Mouse (Mus musculus) lung, embryonic 15.5 days (tissue): ENCODE measurements at regions not wholly inside any gene's neighbourhood (a gene's known extent, or its start where the extent isn't known, plus 50 kb on each side); places are given as distances from the start of the nearest gene placed in this dataset.

Source experiments
- ATAC-seq: fragments of 200-750 bp; cut with Nextera tagmentation; 2 replicates; pipeline ENCODE4 v1.8.0; 2017; ENCODE audit warnings: moderate number of reproducible peaks, borderline replicate concordance; ENCODE audit not compliant: low FRiP score, low TSS enrichment; ENCODE audit errors: extremely low read depth
- H3K27ac ChIP-seq: fragments of 300-500 bp; sonication (generic); 2 replicates; pipeline ENCODE4 v1.5.1; 2015; ENCODE audit warnings: moderate library complexity, mild to moderate bottlenecking, inconsistent platforms
- H3K27me3 ChIP-seq: fragments of 300-500 bp; sonication (generic); 2 replicates; pipeline ENCODE4 v1.6.1; 2015; ENCODE audit warnings: inconsistent platforms
- H3K36me3 ChIP-seq: fragments of 300-500 bp; sonication (generic); 2 replicates; pipeline ENCODE4 v1.6.1; 2015; ENCODE audit warnings: inconsistent platforms
- H3K4me1 ChIP-seq: fragments of 300-500 bp; sonication (generic); 2 replicates; pipeline ENCODE4 v1.6.1; 2015; ENCODE audit warnings: inconsistent platforms
- H3K4me2 ChIP-seq: fragments of 300-500 bp; sonication (generic); 2 replicates; pipeline ENCODE4 v1.6.1; 2015; ENCODE audit warnings: inconsistent platforms, mild to moderate bottlenecking, moderate library complexity
- H3K4me3 ChIP-seq: fragments of 300-500 bp; sonication (generic); 2 replicates; pipeline ENCODE4 v1.5.1; 2015; ENCODE audit warnings: mild to moderate bottlenecking, inconsistent platforms
- H3K9ac ChIP-seq: fragments of 300-500 bp; sonication (generic); 2 replicates; pipeline ENCODE4 v1.6.1; 2015; ENCODE audit warnings: inconsistent platforms
- H3K9me3 ChIP-seq: fragments of 300-500 bp; sonication (generic); 2 replicates; pipeline ENCODE4 v1.6.1; 2016; ENCODE audit warnings: inconsistent platforms
- WGBS: fragments of 180-500 bp; shearing (Covaris S2); methylation state at CpG from one replicate; pipeline ENCODE4 v1.1.7; 2015; 5-methylcytosine and 5-hydroxymethylcytosine counted together

DNA sequence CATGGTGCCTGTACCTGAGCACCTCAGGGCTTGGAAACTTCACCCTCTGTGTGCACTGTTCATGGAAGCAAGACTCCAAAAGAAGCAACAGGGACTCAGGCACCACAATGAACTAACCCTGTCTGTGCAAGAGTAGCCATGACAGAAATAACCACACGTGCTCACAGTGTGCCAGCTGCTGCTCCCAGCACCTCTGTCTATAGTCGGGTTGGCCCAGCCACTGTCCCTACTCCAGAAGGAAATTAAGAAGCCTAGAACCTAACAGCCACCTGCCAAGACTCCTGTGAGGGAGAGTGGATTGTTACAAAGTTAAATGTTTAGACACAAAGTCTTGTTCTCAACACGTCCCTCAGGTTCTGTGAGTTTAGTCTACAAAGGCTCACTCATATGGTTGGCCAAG, 102.7 kb upstream of the Tmem189 start:
- H3K9ac ChIP-seq: no peak overlapping the region
- no peak overlapping the region for H3K4me2 ChIP-seq
- no peaks in the 10 kb centered on the region for H3K9me3 ChIP-seq
- H3K27me3 ChIP-seq: no peaks in the 10 kb centered on the region
- H3K4me1 ChIP-seq: 0 out of 2 replicates have a peak, but pooled peaks cover 10% of the 10 kb centered on the region
- no peak for ATAC-seq
- no peak overlapping the region for H3K27ac ChIP-seq
- 39% methylated on average over 3 of the region's 3 CpGs for WGBS
- H3K36me3 ChIP-seq: no peaks in the 10 kb centered on the region
- no peak overlapping the region for H3K4me3 ChIP-seq

GRCm38 (mm10) chr2:167789471-167789923, 99.9 kb upstream of the Tmem189 start:
- H3K27ac ChIP-seq: 0 out of 2 replicates have a peak overlapping the region, but pooled peaks have one; percentile 6

GRCm38 (mm10) chr2:167786951-167787350, 97.3 kb upstream of the Tmem189 start:
- Histone ChIP-seq H3K9ac (no peak overlapping the region), H3K27ac (no peak overlapping the region), H3K4me3 (no peak overlapping the region), H3K36me3 (no peaks in the 10 kb centered on the region), H3K27me3 (no peaks in the 10 kb centered on the region), H3K4me2 (no peak overlapping the region), H3K9me3 (no peaks in the 10 kb centered on the region), H3K4me1 (peaks cover 33% of the 10 kb centered on the region)
- 72% methylated on average over 3 of the region's 5 CpGs for WGBS
- no peak for ATAC-seq

More at GRCm38 (mm10) chr2:167789471-167789923, 99.9 kb upstream of the Tmem189 start:
- Histone ChIP-seq H3K4me2 (no peak overlapping the region), H3K4me3 (no peak overlapping the region), H3K4me1 (0 out of 2 replicates have a peak, but pooled peaks cover 14% of the 10 kb centered on the region), H3K27me3 (no peaks in the 10 kb centered on the region), H3K9me3 (no peaks in the 10 kb centered on the region), H3K36me3 (no peaks in the 10 kb centered on the region), H3K9ac (no peak overlapping the region)
- 0 out of 2 replicates have a peak, but pooled peaks have one; percentile 30 for ATAC-seq
- WGBS: 60% methylated on average over 11 of the region's 11 CpGs

DNA sequence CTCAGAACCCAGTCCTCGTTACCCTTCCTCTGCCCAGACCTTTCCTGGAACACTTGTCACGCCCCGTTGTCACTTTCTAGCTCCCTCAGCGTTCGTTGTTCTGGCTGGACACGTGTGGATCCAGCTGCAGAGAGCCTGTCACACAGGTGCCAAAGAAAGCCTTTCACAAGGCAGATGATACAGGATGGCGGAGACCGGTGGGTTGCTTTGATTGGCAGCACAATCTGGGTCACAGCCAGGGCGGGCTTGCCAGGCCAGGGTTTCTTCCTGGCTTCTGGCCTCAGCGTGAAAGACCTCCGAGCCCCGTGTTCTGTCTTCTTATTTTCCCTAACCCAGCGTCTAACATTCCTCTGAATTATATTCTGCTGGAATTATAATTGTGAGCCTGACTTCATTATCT, 94.7 kb upstream of the Tmem189 start:
- H3K36me3 ChIP-seq: no peaks in the 10 kb centered on the region
- H3K9me3 ChIP-seq: no peaks in the 10 kb centered on the region
- H3K9ac ChIP-seq: no peak overlapping the region
- WGBS: 77% methylated on average over 13 of the region's 13 CpGs
- H3K4me2 ChIP-seq: no peak overlapping the region
- ATAC-seq: no peak
- H3K4me1 ChIP-seq: peaks cover 53% of the 10 kb centered on the region
- H3K27ac ChIP-seq: no peak overlapping the region
- H3K27me3 ChIP-seq: no peaks in the 10 kb centered on the region
- no peak overlapping the region for H3K4me3 ChIP-seq

DNA sequence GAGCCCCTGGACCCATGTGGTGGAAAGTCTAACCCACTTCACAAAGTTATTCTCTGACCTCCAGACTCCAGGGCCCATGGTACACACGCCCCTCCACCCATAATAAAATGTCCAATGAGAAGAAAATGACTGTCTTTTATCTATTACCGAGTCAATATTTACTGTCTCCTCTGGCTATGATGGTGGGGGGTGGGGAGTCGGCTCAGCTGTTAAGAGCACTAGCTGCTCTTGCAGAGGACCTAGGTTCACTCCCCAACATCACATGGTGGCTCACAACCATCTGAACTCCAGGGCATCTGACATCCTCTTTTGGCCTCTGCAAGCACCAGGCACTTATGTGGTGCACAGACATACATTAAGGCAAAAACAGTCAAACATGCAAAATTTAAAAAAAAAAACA, 93.8 kb upstream of the Tmem189 start:
- no peaks in the 10 kb centered on the region for H3K9me3 ChIP-seq
- H3K27me3 ChIP-seq: no peaks in the 10 kb centered on the region
- H3K4me2 ChIP-seq: no peak overlapping the region
- no peak overlapping the region for H3K4me3 ChIP-seq
- peaks cover 60% of the 10 kb centered on the region for H3K4me1 ChIP-seq
- WGBS: 30% methylated on average over 3 of the region's 3 CpGs
- H3K27ac ChIP-seq: 0 out of 2 replicates have a peak overlapping the region, but pooled peaks have one; percentile 95
- ATAC-seq: no peak
- H3K9ac ChIP-seq: no peak overlapping the region
- no peaks in the 10 kb centered on the region for H3K36me3 ChIP-seq

DNA sequence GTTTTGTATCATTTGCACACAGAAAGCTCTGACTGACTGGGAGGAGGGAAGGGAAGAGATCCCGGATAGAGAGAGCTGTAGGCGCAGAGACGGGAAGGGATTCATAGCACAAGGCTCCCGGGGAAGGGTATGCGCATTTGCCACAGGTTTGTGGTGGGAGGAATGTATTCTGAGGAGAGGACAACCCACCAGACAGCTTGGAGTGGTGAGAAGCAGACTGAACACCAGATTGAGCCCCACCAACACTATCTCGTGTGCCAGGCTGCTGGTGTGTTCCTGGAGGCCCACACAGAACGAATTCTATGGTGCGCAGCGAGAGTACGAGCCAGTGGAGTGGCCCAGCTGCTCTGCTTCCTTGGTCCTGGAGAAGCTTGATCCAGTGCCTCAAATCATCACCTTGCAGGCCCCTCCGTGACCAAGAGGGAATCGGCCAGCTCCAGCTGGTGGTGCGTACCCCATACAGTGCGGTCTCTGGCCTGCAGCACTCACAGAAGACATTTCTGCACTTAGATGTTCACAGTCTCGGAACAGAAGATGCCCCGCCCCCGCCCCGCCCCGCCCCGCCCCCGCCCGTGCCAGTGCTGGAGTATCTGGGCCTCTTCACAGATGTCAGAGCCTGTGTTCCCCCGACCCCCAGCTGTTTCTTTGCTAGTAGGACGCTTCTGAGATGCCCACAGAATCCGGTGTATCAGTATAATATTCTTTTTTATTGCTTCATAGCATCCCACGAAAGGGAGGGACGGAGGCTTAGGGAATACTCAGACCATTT, 92.8 kb upstream of the Tmem189 start:
- no peak overlapping the region; the same call in 1 of the 2 replicates for H3K4me3 ChIP-seq
- WGBS: 31% methylated on average over 27 of the region's 27 CpGs
- no peaks in the 10 kb centered on the region for H3K9me3 ChIP-seq
- peaks cover 68% of the 10 kb centered on the region for H3K4me1 ChIP-seq
- H3K27me3 ChIP-seq: no peaks in the 10 kb centered on the region
- ATAC-seq: no peak
- H3K9ac ChIP-seq: peak overlapping the region; percentile 8; the same call in 1 of the 2 replicates
- H3K27ac ChIP-seq: peak overlapping the region; percentile 95
- H3K36me3 ChIP-seq: no peaks in the 10 kb centered on the region
- peak overlapping the region; percentile 41 for H3K4me2 ChIP-seq

DNA sequence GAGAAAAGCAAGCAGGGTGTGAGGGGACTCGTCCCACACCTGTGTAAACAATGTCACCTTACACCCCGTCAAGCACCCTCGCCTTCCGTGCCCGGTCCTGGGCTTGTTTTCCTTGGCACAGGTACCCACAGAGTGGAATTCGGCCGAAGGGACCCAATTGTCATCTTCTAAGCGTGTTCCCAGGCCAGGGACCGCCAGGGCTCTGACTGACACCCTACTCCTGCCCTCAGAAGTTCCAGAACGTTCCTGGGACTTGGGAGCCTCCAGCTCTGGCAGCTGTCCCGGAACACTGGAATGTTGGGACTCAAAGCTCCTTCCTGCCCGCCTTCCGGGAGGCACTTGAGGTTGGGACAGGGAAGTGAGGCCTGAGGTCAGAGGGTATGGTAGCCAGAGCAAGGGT, 91.9 kb upstream of the Tmem189 start:
- WGBS: 19% methylated on average over 13 of the region's 13 CpGs
- H3K4me1 ChIP-seq: peaks cover 77% of the 10 kb centered on the region

GRCm38 (mm10) chr2:167778691-167779090, 89.1 kb upstream of the Tmem189 start:
- no peaks in the 10 kb centered on the region for H3K27me3 ChIP-seq
- H3K4me1 ChIP-seq: peaks cover 94% of the 10 kb centered on the region
- no peaks in the 10 kb centered on the region for H3K9me3 ChIP-seq
- no peak for ATAC-seq
- H3K36me3 ChIP-seq: no peaks in the 10 kb centered on the region
- peak overlapping the region; percentile 59 for H3K4me2 ChIP-seq
- 0 out of 2 replicates have a peak overlapping the region, but pooled peaks have one; percentile 3 for H3K9ac ChIP-seq
- 52% methylated on average over 10 of the region's 10 CpGs for WGBS
- peak overlapping the region; percentile 93 for H3K27ac ChIP-seq
- peak overlapping the region; percentile 36; the same call in 1 of the 2 replicates for H3K4me3 ChIP-seq

More for the DNA sequence above, 91.9 kb upstream of the Tmem189 start:
- H3K27ac ChIP-seq: peak overlapping the region; percentile 95
- no peaks in the 10 kb centered on the region for H3K27me3 ChIP-seq
- no peak overlapping the region for H3K9ac ChIP-seq
- no peaks in the 10 kb centered on the region for H3K36me3 ChIP-seq
- H3K9me3 ChIP-seq: no peaks in the 10 kb centered on the region
- ATAC-seq: peak; percentile 58
- H3K4me3 ChIP-seq: no peak overlapping the region
- H3K4me2 ChIP-seq: peak overlapping the region; percentile 41; the same call in 1 of the 2 replicates

DNA sequence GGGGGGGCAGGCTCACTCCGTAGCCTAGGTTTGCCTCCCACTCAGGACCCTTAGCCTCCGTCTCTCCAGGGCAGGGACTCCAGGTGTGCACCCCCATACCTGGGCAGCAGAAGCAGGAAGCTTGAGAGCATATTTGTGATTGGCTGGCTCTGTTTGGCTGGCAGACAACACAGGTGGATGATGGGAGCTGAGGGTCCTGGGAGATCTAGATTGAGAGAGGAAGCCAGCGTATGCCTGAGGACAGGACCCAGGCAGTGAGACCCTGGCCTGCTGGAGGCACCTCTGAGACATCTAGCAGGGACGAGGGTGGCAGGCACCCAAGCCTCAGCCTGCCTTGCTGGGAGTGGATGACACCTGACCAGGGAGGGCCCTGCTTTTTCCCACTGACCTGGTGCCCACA, 88.6 kb upstream of the Tmem189 start:
- WGBS: 39% methylated on average over 4 of the region's 4 CpGs
- Histone ChIP-seq H3K27me3 (no peaks in the 10 kb centered on the region), H3K36me3 (no peaks in the 10 kb centered on the region), H3K9ac (peak overlapping the region; percentile 30; the same call in 1 of the 2 replicates), H3K9me3 (no peaks in the 10 kb centered on the region), H3K27ac (peak overlapping the region; percentile 93), H3K4me1 (peaks cover 90% of the 10 kb centered on the region), H3K4me2 (peak overlapping the region; percentile 59), H3K4me3 (peak overlapping the region; percentile 36)
- no peak for ATAC-seq

- under 1% methylated on average over 33 of the region's 33 CpGs for WGBS
- Histone ChIP-seq H3K27me3 (no peaks in the 10 kb centered on the region), H3K4me3 (peak overlapping the region; percentile 36), H3K9me3 (no peaks in the 10 kb centered on the region), H3K27ac (peak overlapping the region; percentile 93), H3K36me3 (no peaks in the 10 kb centered on the region), H3K4me2 (peak overlapping the region; percentile 59), H3K4me1 (peaks cover 82% of the 10 kb centered on the region), H3K9ac (peak overlapping the region; percentile 30)
- ATAC-seq: peak; percentile 75
Measured at GRCm38 (mm10) chr2:167777331-167778085, 87.9 kb upstream of the Tmem189 start.

DNA sequence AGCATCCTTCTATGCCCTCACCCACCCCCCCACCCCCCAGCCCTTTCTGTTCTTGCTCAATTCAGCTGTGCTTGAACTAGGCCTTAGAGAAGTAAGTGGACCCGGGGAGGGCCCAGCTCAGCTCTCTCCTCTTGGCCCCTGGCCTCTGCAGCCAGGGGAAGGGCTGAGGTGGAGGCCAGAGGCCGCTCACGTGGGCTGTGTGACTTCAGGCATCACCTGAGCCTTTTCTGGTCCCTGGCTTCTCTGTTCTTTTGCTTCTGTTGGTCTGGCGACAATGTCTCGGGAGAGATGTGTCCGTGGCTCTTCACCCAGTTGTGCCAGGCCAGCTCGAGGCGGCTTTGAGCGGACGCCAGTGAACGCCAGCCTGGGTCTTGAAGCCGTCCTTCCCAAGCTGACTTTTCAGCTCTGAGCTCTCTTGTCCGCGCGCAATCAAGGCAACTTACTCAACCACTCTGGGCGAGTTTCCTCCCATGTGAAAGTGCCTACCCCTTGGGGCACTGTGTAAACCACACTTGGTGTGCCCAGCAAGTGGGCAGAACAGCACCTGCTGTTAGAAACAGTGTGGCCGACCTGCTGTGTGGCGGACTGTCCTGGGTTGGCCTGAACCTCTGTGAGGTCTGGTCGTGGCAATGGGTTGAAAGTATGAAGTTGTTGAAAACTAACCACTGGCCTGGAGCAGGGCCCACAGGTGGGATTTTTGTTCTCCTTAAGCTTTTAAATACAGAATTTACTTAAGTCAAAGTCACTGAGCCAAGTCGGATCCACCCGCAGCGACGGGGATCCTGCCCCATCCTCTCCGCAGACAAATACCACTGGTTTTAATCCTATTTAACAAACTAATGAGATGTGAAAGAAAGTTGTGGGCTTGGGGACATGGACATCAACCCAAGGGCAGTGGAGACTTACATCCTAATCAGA, 86.9 kb upstream of the Tmem189 start:
- Histone ChIP-seq H3K4me2 (peak overlapping the region; percentile 59), H3K9me3 (no peaks in the 10 kb centered on the region), H3K9ac (no peak overlapping the region), H3K27ac (peak overlapping the region; percentile 93), H3K4me3 (no peak overlapping the region), H3K4me1 (peaks cover 73% of the 10 kb centered on the region), H3K36me3 (no peaks in the 10 kb centered on the region), H3K27me3 (no peaks in the 10 kb centered on the region)
- ATAC-seq: no peak
- WGBS: 74% methylated on average over 24 of the region's 24 CpGs
